ENCODE assay signal across 18 mouse cellular contexts in the genomic region with DNA sequence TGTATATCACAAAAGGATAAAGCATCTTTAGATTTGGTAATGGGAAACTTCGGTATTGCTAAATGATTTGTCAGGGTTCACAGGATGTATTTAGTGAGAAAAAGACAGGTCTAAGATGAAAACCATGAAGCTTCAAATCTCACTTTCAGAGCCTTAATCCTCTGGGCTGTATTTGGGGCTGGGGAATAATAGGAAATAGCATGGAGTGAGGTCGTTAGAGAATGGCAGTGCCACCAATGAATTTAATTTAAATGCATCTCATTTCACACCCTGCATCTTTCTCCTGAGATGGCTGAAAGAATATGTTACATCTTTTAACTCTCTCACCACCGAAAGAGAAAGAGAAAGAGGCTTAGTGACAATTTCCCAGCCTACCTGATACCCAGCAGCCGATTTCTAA.
DNase-seq lines count a peak whose midpoint lies in the region; ATAC-seq lines count a peak whose summit lies in the region.
"Had no signal": no experiment of that assay in that cellular context is flagged by ENCODE, and none has a peak within 500 bp of the region (broad histone marks: within the 10 kb centered on the region; RNA-seq: fewer than 3 reads in every experiment).

No protein-coding gene starts in this region.

- H3K27me3 ChIP-seq in midbrain, embryonic 11.5 days (ENCODE audit: control insufficient read depth, insufficient read depth, low read length) = no peaks in the 10 kb centered on the region
- H3K27me3 ChIP-seq in midbrain, embryonic 15.5 days (replicated peaks) = no peaks in the 10 kb centered on the region
- no peaks in the 10 kb centered on the region for H3K27me3 ChIP-seq in midbrain, embryonic 14.5 days (ENCODE audit: control insufficient read depth, insufficient read depth, low read length)
- no peaks in the 10 kb centered on the region for H3K27me3 ChIP-seq in midbrain, embryonic 13.5 days
- H3K27me3 ChIP-seq: embryonic facial prominence, embryonic 12.5 days; forebrain, embryonic 13.5 days; forebrain, embryonic 15.5 days had no signal

- H3K4me2 ChIP-seq in midbrain, embryonic 11.5 days = no peak overlapping the region
- H3K4me2 ChIP-seq in midbrain, embryonic 15.5 days = no peak overlapping the region
- H3K4me2 ChIP-seq in midbrain, embryonic 14.5 days (ENCODE audit: low read length) = no peak overlapping the region
- H3K4me2 ChIP-seq in midbrain, embryonic 13.5 days (replicated peaks) = no peak overlapping the region
- H3K4me2 ChIP-seq: embryonic facial prominence, embryonic 12.5 days; forebrain, embryonic 13.5 days; forebrain, embryonic 15.5 days had no signal

- peak; percentile 74 for ATAC-seq in midbrain, embryonic 11.5 days (ENCODE audit: low FRiP score)
- no peak; the same call in 1 of the 2 replicates for ATAC-seq in midbrain, embryonic 15.5 days (replicated peaks)
- ATAC-seq in midbrain, embryonic 14.5 days (ENCODE audit: low FRiP score, low TSS enrichment) = no peak
- ATAC-seq in midbrain, embryonic 13.5 days = no peak
- ATAC-seq: forebrain, embryonic 13.5 days; forebrain, embryonic 15.5 days; forebrain, postnatal 0 days had no signal

- no peaks in the 10 kb centered on the region for H3K9me3 ChIP-seq in midbrain, embryonic 11.5 days (ENCODE audit: control insufficient read depth, low read length)
- no peaks in the 10 kb centered on the region for H3K9me3 ChIP-seq in midbrain, embryonic 15.5 days
- H3K9me3 ChIP-seq in midbrain, embryonic 14.5 days (ENCODE audit: control insufficient read depth, low read length) = no peaks in the 10 kb centered on the region
- H3K9me3 ChIP-seq in midbrain, embryonic 13.5 days = no peaks in the 10 kb centered on the region
- H3K9me3 ChIP-seq: embryonic facial prominence, embryonic 10.5 days; embryonic facial prominence, embryonic 12.5 days; forebrain, embryonic 13.5 days; forebrain, embryonic 15.5 days had no signal

- peaks cover 5% of the 10 kb centered on the region; the same call in 1 of the 2 replicates for H3K4me1 ChIP-seq in midbrain, embryonic 11.5 days (ENCODE audit: control insufficient read depth, insufficient read depth, low read length)
- no peaks in the 10 kb centered on the region for H3K4me1 ChIP-seq in midbrain, embryonic 15.5 days
- no peaks in the 10 kb centered on the region; the same call in 1 of the 2 replicates for H3K4me1 ChIP-seq in midbrain, embryonic 14.5 days (ENCODE audit: control insufficient read depth, insufficient read depth, low read length)
- H3K4me1 ChIP-seq in midbrain, embryonic 13.5 days (replicated peaks) = 0 out of 2 replicates have a peak, but pooled peaks cover 6% of the 10 kb centered on the region
- H3K4me1 ChIP-seq: embryonic facial prominence, embryonic 10.5 days; embryonic facial prominence, embryonic 12.5 days; forebrain, embryonic 13.5 days; forebrain, embryonic 15.5 days had no signal

- no peak overlapping the region for H3K27ac ChIP-seq in midbrain, embryonic 11.5 days (ENCODE audit: low read depth, low read length)
- H3K27ac ChIP-seq in midbrain, embryonic 15.5 days = no peak overlapping the region
- H3K27ac ChIP-seq in midbrain, embryonic 14.5 days (replicated peaks; ENCODE audit: low read depth, low read length) = no peak overlapping the region
- no peak overlapping the region for H3K27ac ChIP-seq in midbrain, embryonic 13.5 days
- H3K27ac ChIP-seq: embryonic facial prominence, embryonic 10.5 days; embryonic facial prominence, embryonic 12.5 days; forebrain, embryonic 13.5 days; forebrain, embryonic 15.5 days had no signal

- H3K9ac ChIP-seq in midbrain, embryonic 11.5 days (ENCODE audit: low read length) = no peak overlapping the region
- no peak overlapping the region for H3K9ac ChIP-seq in midbrain, embryonic 15.5 days
- no peak overlapping the region for H3K9ac ChIP-seq in midbrain, embryonic 14.5 days (replicated peaks; ENCODE audit: low read length)
- H3K9ac ChIP-seq in midbrain, embryonic 13.5 days (replicated peaks) = no peak overlapping the region
- H3K9ac ChIP-seq: embryonic facial prominence, embryonic 12.5 days; forebrain, embryonic 13.5 days; forebrain, embryonic 15.5 days; forebrain, postnatal 0 days had no signal

- no peaks in the 10 kb centered on the region for H3K36me3 ChIP-seq in midbrain, embryonic 11.5 days (ENCODE audit: control insufficient read depth, insufficient read depth, low read length)
- H3K36me3 ChIP-seq in midbrain, embryonic 15.5 days (replicated peaks) = no peaks in the 10 kb centered on the region
- H3K36me3 ChIP-seq in midbrain, embryonic 14.5 days (ENCODE audit: control insufficient read depth, insufficient read depth, low read length) = no peaks in the 10 kb centered on the region
- no peaks in the 10 kb centered on the region for H3K36me3 ChIP-seq in midbrain, embryonic 13.5 days
- H3K36me3 ChIP-seq: embryonic facial prominence, embryonic 10.5 days; embryonic facial prominence, embryonic 12.5 days; forebrain, embryonic 15.5 days had no signal

- no peak for DNase-seq in midbrain, embryonic 11.5 days (ENCODE audit: low spot score, missing footprints)
- peak; percentile 25 for DNase-seq in midbrain, embryonic 14.5 days
- no peak for DNase-seq in right cerebral cortex, postnatal 10 days (ENCODE audit: low spot score in 2 of 2)
- DNase-seq: adrenal gland, adult 2 months; adrenal gland, postnatal 10 days; adrenal gland, postnatal 25 days; cerebellum, adult 11-12 months; cerebellum, adult 2 months; cerebellum, adult 9-10 months; cerebellum, postnatal 10 days; cerebellum, postnatal 25 days had no signal

- 27% methylated on average over 4 of the region's 4 CpGs for WGBS in midbrain, embryonic 11.5 days
- 21% methylated on average over 4 of the region's 4 CpGs for WGBS in midbrain, embryonic 15.5 days
- WGBS in midbrain, embryonic 14.5 days = 21% methylated on average over 4 of the region's 4 CpGs
- WGBS in midbrain, embryonic 13.5 days = 24% methylated on average over 4 of the region's 4 CpGs

- no peak overlapping the region for H3K4me3 ChIP-seq in midbrain, embryonic 11.5 days (ENCODE audit: low read depth, low read length)
- no peak overlapping the region for H3K4me3 ChIP-seq in midbrain, embryonic 15.5 days
- no peak overlapping the region for H3K4me3 ChIP-seq in midbrain, embryonic 14.5 days (replicated peaks; ENCODE audit: low read depth, low read length)
- H3K4me3 ChIP-seq in midbrain, embryonic 13.5 days (replicated peaks) = no peak overlapping the region
- H3K4me3 ChIP-seq: embryonic facial prominence, embryonic 10.5 days; embryonic facial prominence, embryonic 12.5 days; forebrain, embryonic 13.5 days; forebrain, embryonic 15.5 days had no signal
